Mouse (Mus musculus) retina, postnatal 1 day (tissue): ENCODE data around the gene Ccdc9.

Experiments
- DNase-seq: peaks from one replicate; pipeline ENCODE4 v3.0.0-alpha.2; 2012

The Ccdc9 gene

GRCm38 (mm10) chr7:16286026-16286961 is at the start of gene Ccdc9:
Ccdc9 (minus strand) TSS chr7:16286795.
- DNase-seq: peak; percentile 99

GRCm38 (mm10) chr7:16329146-16329545 is 42.6 kb upstream of the Ccdc9 start:
- DNase-seq: no peak

GRCm38 (mm10) chr7:16326607-16326971 is 40.0 kb upstream of the Ccdc9 start:
- no peak for DNase-seq

- DNase-seq: peak; percentile 89
Measured at GRCm38 (mm10) chr7:16325920-16326606, 39.5 kb upstream of the Ccdc9 start.

GRCm38 (mm10) chr7:16324661-16325060 is 38.1 kb upstream of the Ccdc9 start:
- DNase-seq: no peak

GRCm38 (mm10) chr7:16320479-16320878 is 33.9 kb upstream of the Ccdc9 start:
- DNase-seq: no peak

- DNase-seq: no peak
Measured at GRCm38 (mm10) chr7:16319216-16319615, 32.6 kb upstream of the Ccdc9 start.

- no peak for DNase-seq
Measured at GRCm38 (mm10) chr7:16317094-16317493, 30.5 kb upstream of the Ccdc9 start.

GRCm38 (mm10) chr7:16315222-16315759 is 28.7 kb upstream of the Ccdc9 start:
- no peak for DNase-seq

GRCm38 (mm10) chr7:16314221-16314775 is 27.7 kb upstream of the Ccdc9 start:
- DNase-seq: no peak

GRCm38 (mm10) chr7:16313481-16314220 is 27.1 kb upstream of the Ccdc9 start:
- peak; percentile 85 for DNase-seq

- DNase-seq: peak; percentile 82
Measured at GRCm38 (mm10) chr7:16312672-16313311, 26.2 kb upstream of the Ccdc9 start.

- peak; percentile 59 for DNase-seq
Measured at GRCm38 (mm10) chr7:16312011-16312671, 25.5 kb upstream of the Ccdc9 start.

- DNase-seq: peak; percentile 45
Measured at GRCm38 (mm10) chr7:16311453-16312004, 24.9 kb upstream of the Ccdc9 start.

- peak; percentile 64 for DNase-seq
Measured at GRCm38 (mm10) chr7:16310521-16311452, 24.2 kb upstream of the Ccdc9 start.

- DNase-seq: peak; percentile 81
Measured at GRCm38 (mm10) chr7:16310020-16310520, 23.5 kb upstream of the Ccdc9 start.

GRCm38 (mm10) chr7:16309318-16310019 is 22.9 kb upstream of the Ccdc9 start:
- DNase-seq: peak; percentile 88

- no peak for DNase-seq
Measured at GRCm38 (mm10) chr7:16308555-16309317, 22.1 kb upstream of the Ccdc9 start.
